Mouse (Mus musculus): ENCODE results near the gene Timm22. TPM values are rescaled to one million over a fixed set of nuclear protein-coding genes. Genes with fewer than 3 reads are reported as not detected.

Gene Timm22
- polyA plus RNA-seq, 1 experiment from 2014 or later = 113 TPM

DNA sequence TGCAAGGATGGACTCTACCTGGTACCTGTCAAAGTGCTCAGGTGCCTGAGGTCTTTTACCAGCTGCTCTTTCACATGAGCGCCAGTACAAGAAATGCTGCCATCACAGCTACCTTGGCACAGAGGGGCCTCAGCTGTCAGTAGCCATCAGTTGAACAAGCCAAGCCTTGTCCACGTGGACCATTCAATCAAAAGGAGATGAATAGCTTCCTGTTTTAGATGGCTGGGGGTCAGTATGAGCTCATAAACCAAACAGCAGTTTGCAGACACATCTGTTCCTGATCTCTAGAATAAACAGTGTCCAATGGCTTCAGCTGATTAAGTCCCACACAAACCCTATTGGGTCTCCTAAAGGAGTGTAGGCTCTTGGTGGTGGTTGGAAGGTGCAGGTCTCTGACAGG is 9.2 kb downstream of the Timm22 start:
- Histone ChIP-seq H3K27ac (ENCODE audit: low read depth, low read length) (no peak overlapping the region), H3K4me2 (replicated peaks; ENCODE audit: low read depth, low read length) (no peak overlapping the region), H3K4me3 (ENCODE audit: low read length) (no peak overlapping the region), H3K4me1 (ENCODE audit: control insufficient read depth, insufficient read depth, low read length) (no peaks in the 10 kb centered on the region), H3K9ac (ENCODE audit: low read depth, low read length) (no peak overlapping the region), H3K27me3 (ENCODE audit: control insufficient read depth, insufficient read depth, low read length) (no peaks in the 10 kb centered on the region), H3K36me3 (ENCODE audit: control insufficient read depth, insufficient read depth, low read length) (peaks cover 86% of the 10 kb centered on the region), H3K9me3 (ENCODE audit: control insufficient read depth, low read length) (no peaks in the 10 kb centered on the region)
- 48% methylated on average over 2 of the region's 2 CpGs for WGBS
- no peak for ATAC-seq (ENCODE audit: low FRiP score, low TSS enrichment)

DNA sequence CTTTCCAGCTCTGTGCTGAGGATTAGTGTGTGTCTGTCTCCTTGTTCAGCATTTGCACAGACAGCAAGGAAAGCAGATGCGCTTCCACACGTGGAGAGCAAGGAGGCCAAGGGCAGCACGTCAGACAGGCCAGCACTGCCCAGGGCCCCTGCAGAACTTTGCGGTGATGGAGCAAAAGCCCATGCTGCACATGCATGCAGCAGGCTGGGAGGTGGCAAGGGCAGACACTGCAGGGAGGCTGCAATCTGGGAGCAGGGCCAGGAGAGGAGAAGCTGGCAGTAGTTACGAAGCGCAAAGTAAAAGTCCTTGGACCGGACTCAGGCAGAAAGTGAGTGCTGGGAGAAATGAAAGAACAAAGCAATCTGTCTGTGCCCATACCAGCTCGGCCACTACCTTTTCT is 11.7 kb downstream of the Timm22 start:
- Histone ChIP-seq H3K27ac (ENCODE audit: low read depth, low read length) (no peak overlapping the region), H3K4me3 (ENCODE audit: low read length) (no peak overlapping the region), H3K27me3 (ENCODE audit: control insufficient read depth, insufficient read depth, low read length) (no peaks in the 10 kb centered on the region), H3K9ac (ENCODE audit: low read depth, low read length) (no peak overlapping the region), H3K36me3 (ENCODE audit: control insufficient read depth, insufficient read depth, low read length) (peaks cover 95% of the 10 kb centered on the region), H3K4me2 (replicated peaks; ENCODE audit: low read depth, low read length) (no peak overlapping the region), H3K4me1 (ENCODE audit: control insufficient read depth, insufficient read depth, low read length) (no peaks in the 10 kb centered on the region), H3K9me3 (ENCODE audit: control insufficient read depth, low read length) (no peaks in the 10 kb centered on the region)
- 85% methylated on average over 8 of the region's 8 CpGs for WGBS
- no peak for ATAC-seq (ENCODE audit: low FRiP score, low TSS enrichment)

DNA sequence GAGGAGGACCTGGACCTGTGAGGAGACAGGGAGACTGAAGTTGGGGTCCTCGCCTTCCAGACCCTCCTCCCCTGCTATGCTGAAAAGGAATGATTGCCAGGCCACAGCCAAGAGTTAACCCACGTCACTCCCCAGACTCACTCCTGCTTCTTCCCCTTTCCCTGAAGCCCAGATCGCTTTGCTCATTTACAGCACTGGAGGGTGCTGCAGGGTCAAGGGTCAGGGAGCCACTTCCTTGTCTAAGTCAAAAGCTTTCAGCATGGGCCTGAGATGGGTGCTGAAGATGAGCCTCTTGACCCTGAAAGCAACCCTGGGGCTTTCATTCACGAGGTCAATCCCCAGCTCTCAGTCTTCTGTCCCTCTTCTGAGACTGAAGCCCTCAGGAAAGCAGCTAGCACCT is 12.4 kb downstream of the Timm22 start:
- no peaks in the 10 kb centered on the region for H3K9me3 ChIP-seq (ENCODE audit: control insufficient read depth, low read length)
- no peaks in the 10 kb centered on the region for H3K27me3 ChIP-seq (ENCODE audit: control insufficient read depth, insufficient read depth, low read length)
- H3K9ac ChIP-seq (ENCODE audit: low read depth, low read length) = no peak overlapping the region
- no peak overlapping the region for H3K4me3 ChIP-seq (ENCODE audit: low read length)
- peaks cover 95% of the 10 kb centered on the region for H3K36me3 ChIP-seq (ENCODE audit: control insufficient read depth, insufficient read depth, low read length)
- no peak overlapping the region for H3K4me2 ChIP-seq (replicated peaks; ENCODE audit: low read depth, low read length)
- ATAC-seq (ENCODE audit: low FRiP score, low TSS enrichment) = no peak
- WGBS = 62% methylated on average over 4 of the region's 4 CpGs
- H3K27ac ChIP-seq (ENCODE audit: low read depth, low read length) = no peak overlapping the region
- H3K4me1 ChIP-seq (ENCODE audit: control insufficient read depth, insufficient read depth, low read length) = no peaks in the 10 kb centered on the region

DNA sequence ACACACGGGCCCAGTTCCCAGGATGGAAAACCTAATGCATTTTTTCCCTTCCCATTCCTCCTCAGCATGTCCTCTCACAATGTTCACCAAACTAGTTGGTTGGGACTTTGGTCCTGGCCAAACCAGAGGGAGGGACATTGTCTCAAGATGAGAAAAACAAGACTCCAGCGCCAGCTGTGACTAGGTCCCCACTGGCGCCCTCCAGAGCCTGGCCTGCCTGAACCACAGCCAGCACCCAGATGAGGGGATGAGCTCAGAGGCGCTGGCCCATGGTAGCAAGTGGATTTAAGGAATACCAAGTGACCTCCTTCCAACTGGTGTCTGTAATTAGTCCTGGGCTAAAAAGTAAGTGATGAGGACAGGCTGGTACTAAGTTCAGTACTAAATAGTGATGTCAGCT is 14.1 kb downstream of the Timm22 start:
- Histone ChIP-seq H3K4me2 (replicated peaks; ENCODE audit: low read depth, low read length) (no peak overlapping the region), H3K27me3 (ENCODE audit: control insufficient read depth, insufficient read depth, low read length) (no peaks in the 10 kb centered on the region), H3K36me3 (ENCODE audit: control insufficient read depth, insufficient read depth, low read length) (peaks cover 90% of the 10 kb centered on the region), H3K9ac (ENCODE audit: low read depth, low read length) (no peak overlapping the region), H3K4me3 (ENCODE audit: low read length) (no peak overlapping the region), H3K4me1 (ENCODE audit: control insufficient read depth, insufficient read depth, low read length) (no peaks in the 10 kb centered on the region), H3K27ac (ENCODE audit: low read depth, low read length) (no peak overlapping the region), H3K9me3 (ENCODE audit: control insufficient read depth, low read length) (no peaks in the 10 kb centered on the region)
- ATAC-seq (ENCODE audit: low FRiP score, low TSS enrichment) = no peak
- WGBS = 77% methylated on average over 4 of the region's 4 CpGs

DNA sequence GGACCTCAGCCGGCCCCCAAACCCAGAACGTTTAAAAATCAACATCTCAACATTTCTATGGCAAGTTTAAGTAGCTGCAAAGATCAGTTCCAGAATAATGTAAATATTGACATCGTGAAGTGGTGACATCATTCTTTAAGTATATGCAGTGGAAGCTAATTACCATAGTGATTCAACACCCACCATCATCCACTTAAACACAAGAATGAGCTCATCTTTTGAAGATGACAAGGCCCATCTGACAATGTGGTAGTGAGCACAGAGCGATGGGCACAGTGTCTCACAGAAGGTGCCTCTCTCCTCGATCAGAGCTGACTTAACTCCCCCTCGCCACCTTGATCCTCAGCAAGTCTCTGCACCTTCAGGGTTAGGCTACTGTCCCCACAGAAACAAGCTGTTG is 19.0 kb downstream of the Timm22 start:
- no peak overlapping the region for H3K27ac ChIP-seq (ENCODE audit: low read depth, low read length)
- H3K36me3 ChIP-seq (ENCODE audit: control insufficient read depth, insufficient read depth, low read length) = peaks cover 44% of the 10 kb centered on the region
- no peak overlapping the region for H3K4me3 ChIP-seq (ENCODE audit: low read length)
- peaks cover 3% of the 10 kb centered on the region; the same call in 1 of the 2 replicates for H3K4me1 ChIP-seq (ENCODE audit: control insufficient read depth, insufficient read depth, low read length)
- H3K9me3 ChIP-seq (ENCODE audit: control insufficient read depth, low read length) = no peaks in the 10 kb centered on the region
- WGBS = 81% methylated on average over 6 of the region's 6 CpGs
- H3K4me2 ChIP-seq (replicated peaks; ENCODE audit: low read depth, low read length) = no peak overlapping the region
- H3K9ac ChIP-seq (ENCODE audit: low read depth, low read length) = no peak overlapping the region
- ATAC-seq (ENCODE audit: low FRiP score, low TSS enrichment) = no peak
- H3K27me3 ChIP-seq (ENCODE audit: control insufficient read depth, insufficient read depth, low read length) = no peaks in the 10 kb centered on the region

DNA sequence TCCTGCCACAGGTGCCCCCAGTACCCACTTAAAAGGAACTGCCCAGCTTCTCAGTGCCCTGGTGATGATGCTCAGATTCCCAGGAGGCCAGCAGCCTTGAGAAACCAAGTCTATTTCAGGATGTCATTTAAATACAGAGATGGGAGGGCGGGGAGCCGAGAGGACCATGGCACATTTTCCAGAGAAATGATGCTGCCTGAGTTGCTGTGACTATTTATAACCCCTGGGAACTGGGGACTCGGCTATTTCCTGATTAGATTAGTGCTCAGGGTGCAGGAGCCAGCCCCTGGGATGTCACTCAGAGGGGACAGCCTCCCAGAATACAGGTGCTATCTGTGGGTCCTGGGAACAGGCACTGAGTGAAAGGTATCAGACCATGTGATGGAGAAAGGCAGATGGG is 21.0 kb downstream of the Timm22 start:
- no peak for ATAC-seq (ENCODE audit: low FRiP score, low TSS enrichment)
- no peak overlapping the region for H3K4me3 ChIP-seq (ENCODE audit: low read length)
- no peak overlapping the region for H3K9ac ChIP-seq (ENCODE audit: low read depth, low read length)
- peaks cover 3% of the 10 kb centered on the region; the same call in 1 of the 2 replicates for H3K4me1 ChIP-seq (ENCODE audit: control insufficient read depth, insufficient read depth, low read length)
- WGBS = 80% methylated on average over 3 of the region's 3 CpGs
- H3K4me2 ChIP-seq (replicated peaks; ENCODE audit: low read depth, low read length) = no peak overlapping the region
- peaks cover 34% of the 10 kb centered on the region for H3K36me3 ChIP-seq (ENCODE audit: control insufficient read depth, insufficient read depth, low read length)
- H3K27me3 ChIP-seq (ENCODE audit: control insufficient read depth, insufficient read depth, low read length) = no peaks in the 10 kb centered on the region
- no peaks in the 10 kb centered on the region for H3K9me3 ChIP-seq (ENCODE audit: control insufficient read depth, low read length)
- no peak overlapping the region for H3K27ac ChIP-seq (ENCODE audit: low read depth, low read length)

DNA sequence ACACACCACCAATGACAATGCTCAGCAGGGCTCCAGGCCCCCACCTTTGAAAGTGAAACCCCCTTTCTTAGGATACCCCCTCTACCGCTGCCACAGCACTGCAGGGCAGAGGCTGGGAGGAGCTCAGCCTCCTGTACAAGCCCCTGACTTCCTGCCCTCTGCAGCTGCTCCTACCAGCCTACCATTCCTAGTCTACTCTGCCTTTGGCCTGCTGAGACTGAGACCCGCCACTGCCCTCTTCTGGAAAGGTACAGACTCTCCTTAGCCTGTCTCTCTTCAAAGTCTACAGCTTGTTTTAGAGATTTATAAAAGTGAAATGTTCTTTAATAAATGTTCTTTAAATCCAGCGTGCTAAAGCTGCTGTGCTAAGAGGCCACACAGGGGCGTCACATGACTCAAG is 22.3 kb downstream of the Timm22 start:
- Histone ChIP-seq H3K9ac (ENCODE audit: low read depth, low read length) (no peak overlapping the region), H3K27ac (ENCODE audit: low read depth, low read length) (no peak overlapping the region), H3K4me3 (ENCODE audit: low read length) (no peak overlapping the region), H3K4me1 (ENCODE audit: control insufficient read depth, insufficient read depth, low read length) (peaks cover 3% of the 10 kb centered on the region; the same call in 1 of the 2 replicates), H3K27me3 (ENCODE audit: control insufficient read depth, insufficient read depth, low read length) (no peaks in the 10 kb centered on the region), H3K9me3 (ENCODE audit: control insufficient read depth, low read length) (no peaks in the 10 kb centered on the region), H3K4me2 (replicated peaks; ENCODE audit: low read depth, low read length) (no peak overlapping the region), H3K36me3 (ENCODE audit: control insufficient read depth, insufficient read depth, low read length) (peaks cover 32% of the 10 kb centered on the region)
- no peak for ATAC-seq (ENCODE audit: low FRiP score, low TSS enrichment)
- 82% methylated on average over 4 of the region's 4 CpGs for WGBS

DNA sequence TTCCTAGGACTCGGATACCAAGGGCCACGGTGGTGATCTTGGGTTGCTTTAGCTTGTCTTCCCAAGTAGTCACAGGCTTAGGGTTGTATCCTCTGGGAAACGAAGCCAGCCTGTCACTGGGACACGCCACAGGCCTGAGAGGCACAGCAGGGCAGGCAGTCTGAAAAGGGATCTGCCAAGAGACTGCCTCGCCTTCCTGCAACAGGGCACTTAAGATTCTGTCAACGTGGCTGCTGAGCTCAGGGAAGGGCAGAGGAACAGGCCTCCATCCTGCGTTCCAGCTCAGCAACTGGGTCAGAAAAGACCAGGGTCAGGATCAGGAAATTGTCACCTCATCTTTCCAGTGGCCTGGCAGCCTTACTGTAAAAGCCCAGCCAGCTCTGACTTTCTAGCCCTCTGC is 22.8 kb downstream of the Timm22 start:
- WGBS = 69% methylated on average over 7 of the region's 7 CpGs
- no peak overlapping the region for H3K4me3 ChIP-seq (ENCODE audit: low read length)
- no peak for ATAC-seq (ENCODE audit: low FRiP score, low TSS enrichment)
- peaks cover 29% of the 10 kb centered on the region for H3K36me3 ChIP-seq (ENCODE audit: control insufficient read depth, insufficient read depth, low read length)
- H3K9ac ChIP-seq (ENCODE audit: low read depth, low read length) = no peak overlapping the region
- H3K4me1 ChIP-seq (ENCODE audit: control insufficient read depth, insufficient read depth, low read length) = peaks cover 3% of the 10 kb centered on the region; the same call in 1 of the 2 replicates
- H3K27me3 ChIP-seq (ENCODE audit: control insufficient read depth, insufficient read depth, low read length) = no peaks in the 10 kb centered on the region
- no peak overlapping the region for H3K27ac ChIP-seq (ENCODE audit: low read depth, low read length)
- H3K4me2 ChIP-seq (replicated peaks; ENCODE audit: low read depth, low read length) = no peak overlapping the region
- no peaks in the 10 kb centered on the region for H3K9me3 ChIP-seq (ENCODE audit: control insufficient read depth, low read length)

DNA sequence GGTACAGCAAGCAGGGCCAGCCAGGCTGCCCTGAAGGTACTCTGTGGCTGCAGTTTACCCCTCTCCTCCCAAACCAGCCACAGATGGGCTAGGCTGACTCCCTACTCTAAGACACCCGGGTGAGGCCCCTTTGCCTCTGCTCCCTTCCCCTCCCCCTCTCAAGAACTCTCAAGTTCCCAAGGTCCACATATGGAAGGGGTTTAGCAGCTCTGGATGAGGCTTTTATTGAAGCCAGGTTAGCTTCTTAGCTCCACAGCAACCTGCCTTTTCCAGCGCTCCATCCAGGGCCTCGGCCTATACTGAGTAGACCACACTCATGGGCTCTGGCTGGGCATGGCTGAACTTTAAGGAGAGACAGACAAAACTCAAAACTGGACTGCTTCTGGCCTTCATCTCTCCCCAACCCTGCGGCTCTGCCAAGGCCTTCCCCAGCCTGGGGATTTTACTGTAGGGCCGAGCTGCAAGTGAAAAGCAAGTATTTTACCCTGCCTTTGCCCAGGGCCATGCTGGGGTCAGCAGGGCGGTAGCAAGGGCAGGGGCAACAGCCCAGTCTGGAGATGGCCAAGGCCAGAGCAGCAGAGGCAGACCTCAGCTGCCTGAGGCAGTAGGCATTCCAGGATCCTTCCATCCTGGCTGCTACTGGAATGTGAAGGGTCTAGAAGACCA is 23.3 kb downstream of the Timm22 start:
- WGBS = 57% methylated on average over 6 of the region's 6 CpGs
- Histone ChIP-seq H3K9me3 (ENCODE audit: control insufficient read depth, low read length) (no peaks in the 10 kb centered on the region), H3K4me1 (ENCODE audit: control insufficient read depth, insufficient read depth, low read length) (peaks cover 3% of the 10 kb centered on the region; the same call in 1 of the 2 replicates), H3K36me3 (ENCODE audit: control insufficient read depth, insufficient read depth, low read length) (peaks cover 25% of the 10 kb centered on the region), H3K27ac (ENCODE audit: low read depth, low read length) (no peak overlapping the region), H3K4me3 (ENCODE audit: low read length) (no peak overlapping the region), H3K27me3 (ENCODE audit: control insufficient read depth, insufficient read depth, low read length) (no peaks in the 10 kb centered on the region), H3K4me2 (replicated peaks; ENCODE audit: low read depth, low read length) (no peak overlapping the region), H3K9ac (ENCODE audit: low read depth, low read length) (no peak overlapping the region)
- ATAC-seq (ENCODE audit: low FRiP score, low TSS enrichment) = no peak

Data from kidney, embryonic 14.5 days (tissue).